Mouse (Mus musculus) forebrain, embryonic 10.5 days (tissue): Measurements from ENCODE around the gene Ptprs. TPM values are rescaled to one million over a fixed set of nuclear protein-coding genes. Genes with fewer than 3 reads are reported as not detected.
A peak's percentile ranks its signal among the peaks of the same experiment; 100 is the strongest.
"Not testable (repeated sequence)": the region's sequence is repeated elsewhere in the genome, so short reads cannot be mapped to it uniquely, and the experiment has no call there.

ENCODE experiments used
- DNase-seq: peaks from one replicate; pipeline ENCODE4 v3.0.0-alpha.2; 2017; ENCODE audit warnings: low spot score; ENCODE audit errors: extremely low spot score
- H3K27ac ChIP-seq: fragments of 300-500 bp; sonication (generic); 2 replicates; pipeline ENCODE4 v1.5.1; 2016; ENCODE audit warnings: mild to moderate bottlenecking
- H3K27me3 ChIP-seq: fragments of 300-500 bp; sonication (generic); 2 replicates; pipeline ENCODE4 v1.6.1; 2016; ENCODE audit warnings: mild to moderate bottlenecking; ENCODE audit not compliant: poor library complexity, severe bottlenecking
- H3K36me3 ChIP-seq: fragments of 300-500 bp; sonication (generic); replicated peaks from 2 replicates; pipeline ENCODE4 v1.6.1; 2016; ENCODE audit warnings: mild to moderate bottlenecking, moderate library complexity
- H3K4me1 ChIP-seq: fragments of 300-500 bp; sonication (generic); 2 replicates; pipeline ENCODE4 v1.6.1; 2016
- H3K4me3 ChIP-seq: fragments of 300-500 bp; sonication (generic); 2 replicates; pipeline ENCODE4 v1.5.1; 2016; ENCODE audit warnings: mild to moderate bottlenecking, moderate library complexity
- H3K9me3 ChIP-seq: fragments of 300-500 bp; sonication (generic); 2 replicates; pipeline ENCODE4 v1.6.1; 2016; ENCODE audit warnings: mild to moderate bottlenecking, moderate library complexity
- whole genome bisulfite sequencing: fragments of 180-500 bp; shearing (Covaris S2); methylation state at CpG from one replicate; pipeline ENCODE4 v1.1.7; 2016; 5-methylcytosine and 5-hydroxymethylcytosine counted together
- polyA plus RNA-seq: library from polyadenylated mRNA; unstranded; fragments of >200 nt; fragmentation: Nextera tagmentation; extraction: Ambion mirVana; gene quantifications from 2 replicates; pipeline ENCODE4 v1.2.1, GENCODE M21; 2016

Ptprs gene
- polyA plus RNA-seq, 1 experiment from 2014 or later = 91.5 TPM

DNA sequence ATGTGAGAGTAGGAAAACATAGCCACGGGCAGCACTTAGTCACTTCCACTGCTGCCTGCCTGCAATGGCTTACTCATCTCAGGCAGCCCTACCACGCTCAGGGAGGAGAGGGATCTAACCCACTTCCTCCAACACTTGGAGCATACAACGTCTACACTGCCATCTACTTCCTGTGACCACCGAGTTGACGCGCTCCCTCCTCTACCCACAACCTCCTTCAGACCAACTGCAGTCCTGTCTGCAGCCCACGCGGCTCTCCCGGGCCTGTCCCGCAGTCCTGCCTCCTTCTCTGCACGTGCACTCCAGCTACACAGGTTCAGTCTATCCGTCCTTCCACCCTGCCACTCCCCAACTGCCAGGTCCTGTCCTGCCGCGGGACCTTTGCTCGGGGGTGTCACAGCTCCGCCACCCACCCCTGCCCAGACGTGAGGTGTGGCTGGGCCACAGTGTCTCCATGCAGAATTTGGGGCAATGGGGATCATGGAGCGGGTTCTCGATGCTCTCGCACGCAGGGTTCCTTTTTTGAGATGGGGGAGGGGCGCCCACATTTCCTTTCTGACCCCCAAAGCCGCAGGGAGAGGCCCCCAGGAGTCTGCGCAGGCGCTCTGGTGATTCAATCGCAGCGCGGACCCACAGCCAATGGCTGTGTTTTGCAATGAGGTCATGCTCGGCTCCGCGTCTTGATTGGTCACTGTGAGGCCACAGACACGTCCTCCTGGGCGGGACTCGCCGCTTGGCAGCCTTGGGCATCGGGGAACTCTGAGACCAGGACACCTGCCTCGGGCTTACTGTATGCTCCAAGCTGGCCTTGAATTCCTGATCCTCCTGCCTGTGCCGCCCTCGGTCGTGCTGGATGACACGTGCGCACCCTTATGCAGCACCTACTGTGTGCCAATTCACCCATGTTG, 31.1 kb upstream of the Ptprs start:
- WGBS = under 1% methylated on average over 42 of the region's 42 CpGs
- H3K9me3 ChIP-seq = peaks cover 26% of the 10 kb centered on the region
- peak overlapping the region; percentile 97 for H3K27ac ChIP-seq
- H3K4me3 ChIP-seq = peak overlapping the region; percentile 71
- H3K36me3 ChIP-seq = no peaks in the 10 kb centered on the region
- peaks cover 50% of the 10 kb centered on the region for H3K27me3 ChIP-seq
- peak; percentile 95 for DNase-seq
- H3K4me1 ChIP-seq = peaks cover 63% of the 10 kb centered on the region

DNA sequence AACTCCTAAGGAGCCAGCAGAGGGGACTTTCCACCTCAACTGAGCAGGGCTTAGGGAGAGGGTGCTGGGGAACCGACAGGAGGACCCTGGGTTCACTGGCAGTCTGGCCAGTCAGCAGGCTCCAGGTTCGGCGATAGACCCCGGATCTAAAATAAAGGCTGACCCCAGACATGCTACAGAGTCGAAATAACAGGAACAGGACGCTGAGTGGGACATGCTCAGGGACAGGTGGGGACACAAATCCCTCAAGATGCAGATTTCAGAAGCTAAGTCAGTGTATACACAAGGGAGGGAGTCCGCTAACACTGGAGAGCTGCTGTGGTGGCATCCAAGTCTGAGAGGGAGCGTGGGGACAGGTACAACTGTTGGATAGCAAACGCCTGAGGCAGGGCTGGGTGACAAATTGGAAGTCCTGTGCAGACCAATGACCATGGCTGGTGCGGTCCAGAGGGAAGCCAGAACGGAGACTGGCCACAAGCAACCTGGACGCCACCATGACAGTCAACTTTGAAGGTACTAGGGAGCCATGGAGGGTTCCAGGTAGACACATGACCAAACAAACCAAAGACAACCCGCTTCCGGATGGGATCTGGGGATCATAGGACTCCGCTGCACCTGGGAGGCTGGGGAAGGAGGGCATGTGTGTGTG, 30.3 kb upstream of the Ptprs start:
- DNase-seq = no peak

DNA sequence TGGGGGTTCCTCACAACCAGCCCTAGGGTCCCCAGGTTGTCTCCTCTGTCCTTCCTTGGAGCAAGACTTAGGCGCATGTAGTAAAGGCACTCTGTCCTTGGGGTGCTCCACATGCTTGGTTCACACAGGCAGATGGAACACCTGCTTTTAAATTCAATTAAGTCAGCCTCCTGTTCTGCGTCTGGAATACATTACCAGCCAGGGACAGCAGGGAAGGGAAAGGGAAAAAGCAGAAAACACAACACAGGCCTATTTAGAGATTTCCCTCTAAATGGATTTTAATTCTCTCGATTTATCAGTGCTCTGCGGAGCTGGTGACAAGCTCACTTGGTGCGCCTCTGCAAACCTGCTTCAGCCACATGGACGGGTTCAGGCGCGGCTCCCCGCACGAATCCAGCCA, 29.1 kb upstream of the Ptprs start:
- Histone ChIP-seq H3K27me3 (peaks cover 30% of the 10 kb centered on the region), H3K9me3 (peaks cover 17% of the 10 kb centered on the region; the same call in 1 of the 2 replicates), H3K36me3 (no peaks in the 10 kb centered on the region), H3K27ac (no peak overlapping the region), H3K4me1 (peaks cover 50% of the 10 kb centered on the region), H3K4me3 (no peak overlapping the region)
- WGBS = 83% methylated on average over 10 of the region's 10 CpGs
- DNase-seq = no peak

More for the DNA sequence above, 30.3 kb upstream of the Ptprs start:
- Histone ChIP-seq H3K36me3 (no peaks in the 10 kb centered on the region), H3K4me3 (peak overlapping the region; percentile 71), H3K9me3 (peaks cover 18% of the 10 kb centered on the region; the same call in 1 of the 2 replicates), H3K27me3 (peaks cover 42% of the 10 kb centered on the region), H3K4me1 (peaks cover 62% of the 10 kb centered on the region), H3K27ac (peak overlapping the region; percentile 97)
- 55% methylated on average over 15 of the region's 15 CpGs for WGBS

DNA sequence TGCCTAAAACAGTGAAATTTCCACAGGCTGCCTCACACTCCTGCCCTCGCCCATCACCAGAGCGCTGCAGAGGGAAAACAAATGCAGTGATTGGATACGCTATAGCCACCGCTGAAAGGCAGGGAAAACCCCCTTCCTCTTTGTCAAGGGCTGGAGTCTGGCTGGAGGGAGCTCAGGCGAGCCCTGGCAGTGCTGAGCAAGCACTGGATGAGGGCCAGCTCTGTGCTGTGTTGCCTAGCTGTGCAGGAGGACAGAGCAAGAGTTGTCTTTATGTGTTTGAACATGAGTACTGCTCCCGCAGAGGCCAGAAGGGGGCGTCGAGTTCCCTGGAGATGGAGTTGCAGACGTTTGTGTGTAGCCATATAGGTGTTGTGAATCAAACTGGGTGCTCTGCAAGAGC, 26.2 kb upstream of the Ptprs start:
- no peak for DNase-seq

DNA sequence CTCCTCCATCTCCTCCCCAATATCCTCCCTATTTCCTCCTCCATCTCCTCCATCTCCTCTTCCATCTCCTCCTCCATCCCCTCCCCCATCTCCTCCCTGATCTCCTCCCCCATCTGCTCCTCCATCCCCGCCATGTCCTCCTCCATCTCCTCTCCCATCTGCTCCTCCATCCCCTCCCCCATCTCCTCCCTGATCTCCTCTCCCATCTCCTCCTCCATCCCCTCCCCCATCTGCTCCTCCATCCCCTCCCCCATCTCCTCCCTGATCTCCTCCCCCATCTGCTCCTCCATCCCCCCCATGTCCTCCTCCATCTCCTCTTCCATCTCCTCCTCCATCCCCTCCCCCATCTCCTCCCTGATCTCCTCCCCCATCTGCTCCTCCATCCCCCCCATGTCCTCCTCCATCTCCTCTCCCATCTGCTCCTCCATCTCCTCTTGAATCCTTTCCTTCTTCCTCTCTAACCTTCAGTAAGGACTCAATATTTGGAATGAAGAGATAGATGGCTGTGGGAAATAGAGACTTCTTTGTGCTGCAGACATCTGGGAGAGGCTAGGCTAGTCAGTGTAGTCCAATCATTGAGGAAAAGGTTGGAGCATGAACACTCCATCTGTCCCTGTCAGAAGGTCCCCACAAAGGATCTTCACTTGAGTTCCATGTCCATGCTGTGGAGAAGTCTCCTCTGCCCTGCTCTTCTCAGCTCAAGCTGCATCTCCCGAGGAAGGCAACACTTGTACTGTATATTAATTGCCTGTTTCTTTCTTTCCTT, 25.5 kb upstream of the Ptprs start:
- not testable (repeated sequence) for DNase-seq, H3K27me3 ChIP-seq, H3K4me3 ChIP-seq, H3K27ac ChIP-seq, H3K36me3 ChIP-seq
- 63% methylated on average over 2 of the region's 2 CpGs for WGBS
- peaks cover 27% of the 10 kb centered on the region for H3K9me3 ChIP-seq
- peaks cover 14% of the 10 kb centered on the region for H3K4me1 ChIP-seq

More for the DNA sequence above, 26.2 kb upstream of the Ptprs start:
- Histone ChIP-seq H3K4me1 (peaks cover 22% of the 10 kb centered on the region), H3K36me3 (no peaks in the 10 kb centered on the region), H3K4me3 (no peak overlapping the region), H3K27ac (0 out of 2 replicates have a peak overlapping the region, but pooled peaks have one; percentile 15), H3K9me3 (peaks cover 21% of the 10 kb centered on the region; the same call in 1 of the 2 replicates), H3K27me3 (peaks cover 7% of the 10 kb centered on the region; the same call in 1 of the 2 replicates)
- WGBS = 48% methylated on average over 9 of the region's 9 CpGs

DNA sequence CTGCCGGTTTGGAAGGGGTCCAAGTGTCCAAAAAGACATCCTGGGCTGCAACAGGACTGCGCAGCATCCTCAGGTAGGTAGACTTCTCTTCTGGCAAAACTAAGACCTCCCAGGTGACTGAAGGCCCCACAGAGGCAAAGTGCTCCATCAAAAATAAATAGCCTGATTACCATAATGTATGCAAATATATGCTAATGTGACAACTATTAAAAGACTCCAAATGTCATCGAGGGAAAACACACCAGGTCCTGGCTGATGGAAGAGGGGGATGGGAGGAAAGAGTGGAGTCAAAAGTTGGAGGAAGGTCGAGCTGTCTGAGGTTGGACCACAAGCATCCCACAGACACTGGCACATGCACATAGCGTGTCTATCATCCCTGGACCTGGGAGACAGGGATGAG, 22.9 kb upstream of the Ptprs start:
- Histone ChIP-seq H3K27ac (no peak overlapping the region), H3K4me3 (no peak overlapping the region), H3K9me3 (peaks cover 42% of the 10 kb centered on the region), H3K27me3 (no peaks in the 10 kb centered on the region), H3K36me3 (no peaks in the 10 kb centered on the region), H3K4me1 (peaks cover 5% of the 10 kb centered on the region; the same call in 1 of the 2 replicates)
- DNase-seq = no peak
- 83% methylated on average over 5 of the region's 5 CpGs for WGBS

DNA sequence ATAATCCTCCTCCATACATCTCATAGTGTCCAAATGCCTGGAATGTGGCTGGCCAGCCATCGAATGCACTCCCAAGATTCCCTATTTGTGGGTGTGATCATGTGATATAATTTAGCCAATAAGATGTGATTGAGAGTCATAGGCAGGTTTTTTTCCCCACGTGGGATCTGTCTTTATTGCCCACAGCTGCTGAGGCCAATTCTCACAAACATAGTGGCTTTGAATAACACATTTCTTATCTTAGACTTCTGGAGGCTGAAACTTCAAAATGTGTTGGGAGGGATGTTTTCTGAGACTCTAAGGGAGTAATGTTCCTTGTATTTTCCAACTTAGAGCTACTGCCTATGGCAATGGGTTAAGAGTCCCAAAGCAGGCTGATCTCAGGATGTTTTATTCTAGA, 18.2 kb upstream of the Ptprs start:
- Histone ChIP-seq H3K27ac (no peak overlapping the region), H3K4me3 (no peak overlapping the region), H3K4me1 (no peaks in the 10 kb centered on the region), H3K9me3 (peaks cover 69% of the 10 kb centered on the region), H3K36me3 (no peaks in the 10 kb centered on the region), H3K27me3 (no peaks in the 10 kb centered on the region)
- DNase-seq = no peak
- WGBS = 56% methylated on average over 2 of the region's 2 CpGs

DNA sequence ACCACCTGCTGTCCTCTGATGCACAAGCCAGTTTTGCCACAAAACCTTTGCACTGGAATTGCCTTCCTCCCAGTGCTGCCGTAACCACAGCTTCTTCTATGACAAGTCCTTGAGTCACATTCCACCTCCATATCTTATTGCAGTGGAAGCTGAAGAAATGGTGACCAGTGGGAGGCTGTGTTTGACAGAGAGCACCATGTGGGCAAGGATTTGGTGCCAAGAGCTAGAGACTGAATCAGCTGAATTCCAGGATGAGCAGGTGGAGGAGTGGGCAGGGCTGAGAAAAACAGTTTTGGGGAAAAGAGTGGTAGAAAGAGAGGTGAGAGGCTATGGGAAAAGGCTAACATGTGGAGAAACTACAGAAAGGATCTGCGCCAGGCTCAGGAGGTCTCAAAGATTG, 17.6 kb upstream of the Ptprs start:
- H3K36me3 ChIP-seq = no peaks in the 10 kb centered on the region
- no peak overlapping the region for H3K4me3 ChIP-seq
- peaks cover 5% of the 10 kb centered on the region for H3K4me1 ChIP-seq
- no peaks in the 10 kb centered on the region for H3K27me3 ChIP-seq
- H3K9me3 ChIP-seq = peaks cover 69% of the 10 kb centered on the region
- no peak overlapping the region for H3K27ac ChIP-seq
- DNase-seq = no peak
- 97% methylated on average over 2 of the region's 2 CpGs for WGBS

DNA sequence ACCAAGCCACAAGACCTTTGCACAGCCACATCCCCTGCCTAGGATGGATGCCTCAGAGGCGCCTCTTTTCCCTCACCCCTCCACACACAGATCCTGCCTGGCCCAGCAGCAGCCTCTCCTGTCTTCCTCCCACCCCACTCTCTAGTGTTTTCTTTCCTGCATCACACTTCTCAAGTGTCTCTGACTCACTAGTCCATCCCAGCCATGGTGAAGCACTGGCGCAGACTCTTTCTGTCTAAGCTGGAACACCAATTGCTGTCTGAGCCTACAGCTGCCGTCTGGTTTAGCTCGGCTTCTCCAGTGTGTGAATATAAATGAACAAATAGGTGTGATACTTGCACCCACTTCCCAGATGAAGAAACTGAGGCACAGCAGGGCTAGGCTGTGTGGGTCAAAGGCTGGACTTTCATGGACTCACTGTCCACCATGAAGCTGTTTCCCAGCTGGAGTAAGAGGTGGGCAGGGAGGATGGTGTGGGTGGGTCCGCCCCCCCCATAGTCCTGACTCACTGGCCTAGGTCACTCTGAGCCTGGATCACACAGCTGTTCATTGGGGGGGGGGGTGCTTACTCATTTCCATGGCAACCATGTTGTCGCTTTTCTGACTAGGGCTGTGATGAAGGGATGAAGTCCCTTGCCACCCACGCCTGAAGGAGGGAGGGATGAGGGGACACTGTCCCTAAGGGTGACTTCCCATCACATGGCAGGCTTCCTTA, 14.3 kb upstream of the Ptprs start:
- H3K4me3 ChIP-seq = no peak overlapping the region
- 90% methylated on average over 7 of the region's 7 CpGs for WGBS
- H3K36me3 ChIP-seq = no peaks in the 10 kb centered on the region
- DNase-seq = no peak
- H3K9me3 ChIP-seq = peaks cover 47% of the 10 kb centered on the region
- peaks cover 29% of the 10 kb centered on the region for H3K4me1 ChIP-seq
- peak overlapping the region; percentile 18; the same call in 1 of the 2 replicates for H3K27ac ChIP-seq
- H3K27me3 ChIP-seq = no peaks in the 10 kb centered on the region

DNA sequence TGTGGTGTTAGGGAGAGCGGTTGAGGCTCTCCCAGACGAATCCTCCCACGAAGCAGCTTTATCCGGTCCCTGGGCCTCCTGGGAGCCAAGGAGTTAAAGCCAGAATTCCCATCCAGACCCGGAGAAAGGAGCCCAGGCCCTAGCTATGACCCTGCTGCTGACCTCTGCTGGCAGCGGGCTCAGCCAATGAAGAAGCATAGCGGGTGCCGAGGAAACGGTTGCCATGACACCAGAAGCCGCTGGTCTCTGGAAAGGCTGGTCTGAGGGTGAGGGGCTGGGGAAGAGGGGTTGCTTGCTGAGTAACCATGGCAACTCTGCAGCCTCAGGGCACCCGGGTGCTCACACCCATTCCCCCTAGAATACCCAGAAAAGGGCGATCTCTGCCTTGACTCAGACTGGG, 11.7 kb upstream of the Ptprs start:
- Histone ChIP-seq H3K9me3 (peaks cover 23% of the 10 kb centered on the region), H3K4me3 (peak overlapping the region; percentile 15), H3K4me1 (peaks cover 40% of the 10 kb centered on the region), H3K27me3 (no peaks in the 10 kb centered on the region), H3K27ac (peak overlapping the region; percentile 91), H3K36me3 (no peaks in the 10 kb centered on the region)
- 5% methylated on average over 12 of the region's 12 CpGs for WGBS
- peak; percentile 91 for DNase-seq

DNA sequence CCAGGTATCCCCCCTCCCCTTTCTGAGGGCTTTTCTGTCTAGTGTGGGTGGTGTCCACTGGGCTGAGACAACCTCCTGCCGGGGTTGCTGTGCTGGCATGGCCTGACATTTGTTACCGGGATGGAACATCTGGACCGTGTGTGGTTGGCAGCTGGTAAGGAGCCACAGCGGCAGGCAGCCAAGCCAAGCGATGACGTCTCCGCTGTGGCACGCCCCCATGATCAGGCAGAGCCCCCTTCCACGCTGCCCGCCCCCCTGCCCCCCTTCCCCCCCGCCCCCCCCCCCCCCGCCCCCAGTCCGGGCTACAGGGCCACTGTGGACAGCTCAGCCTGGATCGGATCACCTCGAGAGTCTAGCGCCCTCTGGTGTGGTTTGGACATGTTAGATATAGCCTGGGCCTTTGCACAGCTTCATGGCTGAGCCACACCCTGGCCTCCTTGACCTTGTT, 11.2 kb upstream of the Ptprs start:
- H3K4me1 ChIP-seq = peaks cover 40% of the 10 kb centered on the region
- H3K4me3 ChIP-seq = peak overlapping the region; percentile 15
- peak overlapping the region; percentile 91 for H3K27ac ChIP-seq

DNA sequence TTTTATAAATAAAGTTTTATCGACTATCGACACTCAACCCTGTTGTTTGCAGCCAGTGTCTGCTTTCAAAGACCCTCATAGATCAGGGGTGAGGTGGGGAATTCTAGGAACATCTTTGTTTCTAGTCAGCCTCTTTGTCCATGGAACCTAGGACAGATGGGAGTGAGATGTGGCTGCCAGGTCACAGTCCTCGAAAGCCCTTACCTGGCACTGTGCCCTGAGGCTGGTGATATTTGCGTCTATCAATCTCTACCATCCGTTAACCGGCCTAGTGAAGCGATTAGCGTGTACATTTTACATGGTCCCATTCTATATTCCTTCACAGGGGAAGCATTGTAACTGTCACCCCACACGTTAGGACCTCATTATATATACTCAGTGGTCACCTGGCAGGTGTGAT, 9.6 kb upstream of the Ptprs start:
- Histone ChIP-seq H3K4me1 (peaks cover 40% of the 10 kb centered on the region), H3K4me3 (no peak overlapping the region), H3K9me3 (peaks cover 4% of the 10 kb centered on the region; the same call in 1 of the 2 replicates), H3K27me3 (0 out of 2 replicates have a peak, but pooled peaks cover 7% of the 10 kb centered on the region), H3K27ac (peak overlapping the region; percentile 91; the same call in 1 of the 2 replicates), H3K36me3 (no peaks in the 10 kb centered on the region)
- WGBS = 97% methylated on average over 9 of the region's 9 CpGs
- no peak for DNase-seq

More for the DNA sequence above, 11.2 kb upstream of the Ptprs start:
- H3K9me3 ChIP-seq = peaks cover 18% of the 10 kb centered on the region
- 6% methylated on average over 10 of the region's 16 CpGs for WGBS
- peak; percentile 72 for DNase-seq
- H3K27me3 ChIP-seq = no peaks in the 10 kb centered on the region
- no peaks in the 10 kb centered on the region for H3K36me3 ChIP-seq
